Mouse (Mus musculus) intestine, embryonic 14.5 days (tissue): ENCODE results near the gene Gm21992. TPM values are rescaled to one million over a fixed set of nuclear protein-coding genes. Genes with fewer than 3 reads are reported as not detected.
"Not testable (repeated sequence)": the region's sequence is repeated elsewhere in the genome, so short reads cannot be mapped to it uniquely, and the experiment has no call there.

Experiments
- ATAC-seq: fragments of 200-750 bp; cut with Nextera tagmentation; replicated peaks from 2 replicates; pipeline ENCODE4 v1.8.0; 2017; ENCODE audit warnings: low read depth, moderate number of reproducible peaks, moderate TSS enrichment, moderate library complexity; ENCODE audit not compliant: low FRiP score, low TSS enrichment
- DNase-seq: peaks from one replicate; pipeline ENCODE4 v3.0.0-alpha.2; 2018; ENCODE audit warnings: low spot score
- H3K27ac ChIP-seq: fragments of 300-500 bp; sonication (generic); 2 replicates; pipeline ENCODE4 v1.5.1; 2014; ENCODE audit warnings: low read depth, mild to moderate bottlenecking, control low read depth
- H3K27me3 ChIP-seq: fragments of 300-500 bp; sonication (generic); replicated peaks from 2 replicates; pipeline ENCODE4 v1.6.1; 2014; ENCODE audit warnings: low read length, control low read depth; ENCODE audit not compliant: control insufficient read depth, insufficient read depth
- H3K36me3 ChIP-seq: fragments of 300-500 bp; sonication (generic); 2 replicates; pipeline ENCODE4 v1.6.1; 2014; ENCODE audit warnings: low read length, control low read depth; ENCODE audit not compliant: control insufficient read depth, insufficient read depth
- H3K4me1 ChIP-seq: fragments of 300-500 bp; sonication (generic); replicated peaks from 2 replicates; pipeline ENCODE4 v1.6.1; 2014; ENCODE audit warnings: low read length, control low read depth, mixed read lengths; ENCODE audit not compliant: control insufficient read depth, insufficient read depth
- H3K4me2 ChIP-seq: fragments of 300-500 bp; sonication (generic); 2 replicates; pipeline ENCODE4 v1.6.1; 2014; ENCODE audit warnings: low read length
- H3K4me3 ChIP-seq: fragments of 300-500 bp; sonication (generic); 2 replicates; pipeline ENCODE4 v1.5.1; 2014; ENCODE audit warnings: low read depth, low read length, control low read depth, mixed read lengths
- H3K9ac ChIP-seq: fragments of 300-500 bp; sonication (generic); 2 replicates; pipeline ENCODE4 v1.6.1; 2014; ENCODE audit warnings: mild to moderate bottlenecking, low read length
- H3K9me3 ChIP-seq: fragments of 300-500 bp; sonication (generic); 2 replicates; pipeline ENCODE4 v1.6.1; 2016; ENCODE audit warnings: low read length, control low read depth; ENCODE audit not compliant: control insufficient read depth
- WGBS: fragments of 180-500 bp; shearing (Covaris S2); extraction: QIAGEN DNeasy Blood & Tissue Kit; methylation state at CpG from one replicate; pipeline ENCODE4 v1.1.7; 2014; 5-methylcytosine and 5-hydroxymethylcytosine counted together
- polyA plus RNA-seq: library from polyadenylated mRNA; unstranded; fragments of >200 nt; fragmentation: Nextera tagmentation; extraction: Ambion mirVana; gene quantifications from 2 replicates; pipeline ENCODE4 v1.2.1, GENCODE M21; 2014

Gm21992 gene
- polyA plus RNA-seq, 1 experiment from 2014 or later, result 25.7 TPM

DNA sequence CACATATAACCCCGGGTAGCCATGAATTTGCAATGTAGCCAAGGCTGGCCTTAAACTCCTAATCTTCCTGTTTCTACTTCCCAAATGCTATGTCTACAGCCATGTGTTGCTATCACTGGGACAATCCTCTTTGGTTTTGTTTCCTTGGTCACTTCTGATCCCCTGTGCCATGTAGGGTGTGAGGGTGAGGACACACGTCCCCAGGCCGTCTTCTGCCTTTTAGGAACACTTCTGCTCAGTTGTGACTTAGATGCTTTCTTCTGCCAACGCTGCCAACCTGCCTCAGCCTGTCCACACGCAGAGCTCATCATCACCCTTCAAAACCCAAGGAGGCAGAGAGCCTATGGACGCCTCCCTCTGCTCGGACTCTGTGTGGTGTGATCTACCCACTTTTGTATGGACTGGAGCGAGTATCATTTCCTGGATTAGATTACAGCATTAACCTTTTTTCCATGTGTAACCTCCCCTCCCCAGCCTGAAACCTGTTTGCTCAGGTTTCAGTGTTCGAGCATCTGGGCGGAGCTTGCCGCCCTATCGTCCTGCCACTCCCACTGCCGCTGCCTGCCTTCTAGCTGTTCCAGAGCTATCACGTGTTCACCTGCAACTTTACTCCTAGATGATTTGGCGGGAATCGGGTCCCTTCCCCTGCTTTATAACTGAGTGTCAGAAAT, 17.2 kb upstream of the Gm21992 start:
- ATAC-seq (peak; percentile 79), DNase-seq (no peak)
- no peaks in the 10 kb centered on the region for H3K4me1 ChIP-seq
- 54% methylated on average over 16 of the region's 16 CpGs for WGBS
- no peak overlapping the region for H3K9ac ChIP-seq
- no peaks in the 10 kb centered on the region for H3K9me3 ChIP-seq
- H3K27me3 ChIP-seq, result no peaks in the 10 kb centered on the region
- H3K27ac ChIP-seq, result no peak overlapping the region
- peaks cover 28% of the 10 kb centered on the region for H3K36me3 ChIP-seq
- H3K4me3 ChIP-seq, result no peak overlapping the region
- H3K4me2 ChIP-seq, result no peak overlapping the region

GRCm38 (mm10) chr19:4820678-4821303, 9.4 kb upstream of the Gm21992 start:
- no peak overlapping the region for H3K4me3 ChIP-seq

DNA sequence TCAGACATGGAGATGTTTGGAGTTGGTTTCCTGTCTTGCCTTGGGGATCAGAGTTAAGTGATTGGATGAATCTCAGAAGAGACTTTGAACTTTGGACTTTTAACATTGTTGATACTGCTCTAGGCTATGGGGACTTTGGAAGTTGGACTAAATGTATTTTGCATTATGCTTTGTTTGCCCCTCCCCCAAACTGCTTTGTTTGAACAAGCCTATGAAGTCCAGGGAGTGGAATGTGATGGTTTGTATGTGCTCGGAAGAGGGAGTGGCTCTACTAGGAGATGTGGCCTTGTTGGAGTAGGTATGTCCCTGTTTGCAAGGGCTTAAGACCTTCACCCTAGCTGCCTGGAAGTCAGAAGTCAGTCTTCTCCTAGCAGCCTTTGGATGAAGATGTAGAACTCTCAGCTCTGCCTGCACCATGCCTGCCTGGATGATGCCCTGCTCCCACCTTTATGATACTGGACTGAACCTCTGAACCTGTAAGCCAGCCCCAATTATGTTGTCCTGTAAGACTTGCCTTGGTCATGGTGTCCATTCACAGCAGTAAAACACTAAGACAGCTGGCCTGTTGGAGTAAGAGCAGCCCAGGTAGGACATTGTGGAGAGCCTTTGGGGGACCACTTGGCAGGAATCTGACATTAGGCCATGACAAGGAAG, 5.9 kb upstream of the Gm21992 start:
- H3K9me3 ChIP-seq, result no peaks in the 10 kb centered on the region
- no peak overlapping the region for H3K4me2 ChIP-seq
- 0 out of 2 replicates have a peak, but pooled peaks cover 2% of the 10 kb centered on the region for H3K4me1 ChIP-seq
- peak; percentile 54 for DNase-seq
- H3K36me3 ChIP-seq, result no peaks in the 10 kb centered on the region
- WGBS, result 45% methylated on average over 1 of the region's 1 CpGs
- H3K27ac ChIP-seq, result no peak overlapping the region
- H3K4me3 ChIP-seq, result no peak overlapping the region
- ATAC-seq, result peak; percentile 69; the same call in 1 of the 2 replicates
- H3K9ac ChIP-seq, result no peak overlapping the region
- H3K27me3 ChIP-seq, result no peaks in the 10 kb centered on the region

More at GRCm38 (mm10) chr19:4820678-4821303, 9.4 kb upstream of the Gm21992 start:
- Histone ChIP-seq H3K4me2 (no peak overlapping the region), H3K4me1 (no peaks in the 10 kb centered on the region), H3K9ac (no peak overlapping the region), H3K27me3 (no peaks in the 10 kb centered on the region), H3K9me3 (no peaks in the 10 kb centered on the region), H3K27ac (no peak overlapping the region), H3K36me3 (peaks cover 12% of the 10 kb centered on the region)
- DNase-seq, result peak; percentile 60
- 0 out of 2 replicates have a peak, but pooled peaks have one; percentile 47 for ATAC-seq
- WGBS, result 70% methylated on average over 5 of the region's 5 CpGs

- H3K4me3 ChIP-seq, result no peak overlapping the region
- ATAC-seq (no peak), DNase-seq (peak; percentile 61)
- WGBS, result 84% methylated on average over 6 of the region's 6 CpGs
- H3K9me3 ChIP-seq, result no peaks in the 10 kb centered on the region
- H3K27me3 ChIP-seq, result no peaks in the 10 kb centered on the region
- H3K4me2 ChIP-seq, result no peak overlapping the region
- no peaks in the 10 kb centered on the region for H3K36me3 ChIP-seq
- H3K27ac ChIP-seq, result no peak overlapping the region
- no peak overlapping the region for H3K9ac ChIP-seq
- H3K4me1 ChIP-seq, result peaks cover 14% of the 10 kb centered on the region; the same call in 1 of the 2 replicates
These were observed 1.6 kb upstream of the Gm21992 start for GRCm38 (mm10) chr19:4813015-4813414.

DNA sequence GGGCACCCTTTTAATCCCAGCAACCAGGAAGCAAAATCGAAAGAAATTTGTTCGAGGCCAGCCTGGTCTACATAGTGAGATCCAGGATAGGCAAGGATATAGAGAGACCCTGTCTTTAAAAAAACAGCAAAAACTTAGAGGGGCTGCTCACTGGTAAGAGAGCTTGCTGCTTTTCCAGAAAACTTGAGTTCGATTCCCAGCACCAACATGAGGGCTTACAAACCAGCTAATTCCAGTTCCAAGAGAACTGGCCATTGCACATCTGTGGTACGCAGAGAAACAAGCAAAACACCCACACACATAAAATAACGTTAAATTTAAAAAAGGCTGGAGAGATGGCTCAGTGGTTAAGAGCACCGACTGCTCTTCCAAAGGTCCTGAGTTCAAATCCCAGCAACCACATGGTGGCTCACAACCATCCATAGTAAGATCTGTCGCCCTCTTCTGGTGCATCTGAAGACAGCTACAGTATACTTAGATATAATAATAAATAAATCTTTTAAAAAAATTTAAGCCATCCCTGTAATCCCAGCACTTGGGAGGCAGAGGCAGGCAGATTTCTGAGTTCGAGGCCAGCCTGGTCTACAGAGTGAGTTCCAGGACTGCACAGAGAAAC, 1.0 kb upstream of the Gm21992 start:
- peak overlapping the region; percentile 64 for H3K4me2 ChIP-seq
- peaks cover 14% of the 10 kb centered on the region; the same call in 1 of the 2 replicates for H3K4me1 ChIP-seq
- not testable (repeated sequence) for ATAC-seq, H3K36me3 ChIP-seq, H3K9me3 ChIP-seq, H3K27me3 ChIP-seq
- peak; percentile 52 for DNase-seq
- 74% methylated on average over 8 of the region's 8 CpGs for whole genome bisulfite sequencing
- H3K4me3 ChIP-seq, result peak overlapping the region; percentile 97
- peak overlapping the region; percentile 94 for H3K27ac ChIP-seq
- H3K9ac ChIP-seq, result peak overlapping the region; percentile 72

- H3K4me1 ChIP-seq, result peaks cover 14% of the 10 kb centered on the region; the same call in 1 of the 2 replicates
- H3K4me3 ChIP-seq, result peak overlapping the region; percentile 97
- H3K36me3 ChIP-seq, result no peaks in the 10 kb centered on the region
- H3K27me3 ChIP-seq, result no peaks in the 10 kb centered on the region
- H3K4me2 ChIP-seq, result peak overlapping the region; percentile 64
- H3K27ac ChIP-seq, result peak overlapping the region; percentile 94
- H3K9ac ChIP-seq, result peak overlapping the region; percentile 72
- peak; percentile 61 for ATAC-seq
- no peaks in the 10 kb centered on the region for H3K9me3 ChIP-seq
- 3% methylated on average over 12 of the region's 12 CpGs for WGBS
- no peak for DNase-seq
These were observed 464 bp upstream of the Gm21992 start for GRCm38 (mm10) chr19:4811909-4812242.

DNA sequence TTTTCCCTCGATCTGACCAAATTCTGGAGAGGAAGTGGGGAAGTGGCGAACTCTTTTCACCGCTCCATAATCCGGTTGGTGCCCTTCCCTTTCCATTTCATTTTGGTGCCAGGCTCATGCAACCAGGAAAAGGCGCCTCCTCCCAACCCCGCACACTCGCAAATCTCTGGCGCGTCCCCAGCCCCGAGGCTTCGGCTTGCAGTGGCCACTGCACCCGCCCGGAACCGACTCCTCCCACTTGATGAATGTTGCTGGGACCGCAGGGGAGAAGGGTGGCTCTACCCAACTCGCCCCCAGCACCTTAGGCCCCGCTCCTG, 708 bp downstream of the Gm21992 start:
- H3K4me3 ChIP-seq, result peak overlapping the region; percentile 97
- peaks cover 14% of the 10 kb centered on the region; the same call in 1 of the 2 replicates for H3K4me1 ChIP-seq
- peak overlapping the region; percentile 94 for H3K27ac ChIP-seq
- DNase-seq, result no peak
- H3K36me3 ChIP-seq, result no peaks in the 10 kb centered on the region
- peak overlapping the region; percentile 95 for H3K4me2 ChIP-seq
- WGBS, result under 1% methylated on average over 17 of the region's 17 CpGs
- no peaks in the 10 kb centered on the region for H3K27me3 ChIP-seq
- no peak for ATAC-seq
- H3K9ac ChIP-seq, result peak overlapping the region; percentile 82
- no peaks in the 10 kb centered on the region for H3K9me3 ChIP-seq

DNA sequence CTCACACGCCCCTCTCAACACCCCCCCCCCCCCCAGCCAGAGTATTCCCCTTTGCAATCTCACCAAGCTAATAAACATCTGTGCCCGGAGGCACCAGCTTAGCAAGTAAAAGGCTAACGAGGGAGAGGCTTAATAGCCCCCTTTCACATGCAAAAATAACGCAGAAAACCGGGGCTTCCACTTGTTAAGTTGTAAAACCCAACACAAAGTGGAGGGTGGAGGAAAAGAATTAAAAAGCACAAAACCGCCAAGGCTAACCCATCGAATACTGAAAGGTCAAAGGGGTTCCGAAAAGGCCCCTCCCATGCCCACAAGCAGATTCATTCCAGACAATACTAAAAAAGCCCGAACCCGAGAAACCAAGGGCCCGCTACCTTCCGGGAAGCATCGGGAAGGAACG, 1.1 kb downstream of the Gm21992 start:
- Histone ChIP-seq H3K9me3 (no peaks in the 10 kb centered on the region), H3K4me1 (peaks cover 14% of the 10 kb centered on the region; the same call in 1 of the 2 replicates), H3K27me3 (no peaks in the 10 kb centered on the region), H3K9ac (peak overlapping the region; percentile 82), H3K4me3 (peak overlapping the region; percentile 97), H3K36me3 (no peaks in the 10 kb centered on the region), H3K27ac (0 out of 2 replicates have a peak overlapping the region, but pooled peaks have one; percentile 94), H3K4me2 (peak overlapping the region; percentile 95)
- WGBS, result under 1% methylated on average over 14 of the region's 14 CpGs
- DNase-seq (no peak), ATAC-seq (no peak)
